Mouse (Mus musculus) ES-E14 (cell line): Measurements from ENCODE around the gene Hist2h2aa1. TPM values are rescaled to one million over a fixed set of nuclear protein-coding genes. Genes with fewer than 3 reads are reported as not detected.
"Not testable (repeated sequence)": the region's sequence is repeated elsewhere in the genome, so short reads cannot be mapped to it uniquely, and the experiment has no call there.

Source experiments
- DNase-seq: peaks from one replicate; pipeline ENCODE4 v3.0.0-alpha.2; 2013; ENCODE audit warnings: low read depth, low spot score
- H3K27ac ChIP-seq: 2 replicates; pipeline ENCODE4 v1.5.1; 2012; ENCODE audit warnings: low read depth, mild to moderate bottlenecking, low read length, moderate library complexity, mixed read lengths; ENCODE audit not compliant: poor library complexity, insufficient read depth, severe bottlenecking
- H3K36me3 ChIP-seq: 2 replicates; pipeline ENCODE4 v1.6.1; 2012; ENCODE audit warnings: mild to moderate bottlenecking, low read length, moderate library complexity, mixed read lengths; ENCODE audit not compliant: control insufficient read depth, poor library complexity, insufficient read depth, severe bottlenecking
- H3K4me1 ChIP-seq, 2 experiments: fragments of 150-350 bp in 1 of 2; sonication (generic) in 1 of 2; 2 replicates each; pipeline ENCODE4 v1.6.1; 2012; ENCODE audit warnings: low read length in 2 of 2, mild to moderate bottlenecking in 1 of 2, mixed read lengths in 1 of 2; ENCODE audit not compliant: control insufficient read depth in 2 of 2, insufficient read depth in 2 of 2, poor library complexity in 1 of 2
- H3K4me3 ChIP-seq, 2 experiments: fragments of 150-350 bp in 1 of 2; sonication (generic) in 1 of 2; 2 replicates each; pipeline ENCODE4 v1.5.1; 2012; ENCODE audit warnings: low read length in 2 of 2, low read depth in 1 of 2, mild to moderate bottlenecking in 1 of 2, mixed read lengths in 1 of 2; ENCODE audit not compliant: insufficient read depth in 1 of 2, poor library complexity in 1 of 2, severe bottlenecking in 1 of 2
- H3K9ac ChIP-seq: 2 replicates; pipeline ENCODE4 v1.6.1; 2012; ENCODE audit warnings: low read depth, mild to moderate bottlenecking, low read length, mixed read lengths; ENCODE audit not compliant: poor library complexity, insufficient read depth, severe bottlenecking
- H3K9me3 ChIP-seq: fragments of 150-350 bp; sonication (generic); 2 replicates; pipeline ENCODE4 v1.6.1; 2012; ENCODE audit warnings: low read depth, mild to moderate bottlenecking, low read length; ENCODE audit not compliant: control insufficient read depth, insufficient read depth
- CHD2 ChIP-seq: IDR thresholded peaks from 2 replicates; pipeline ENCODE4 v1.6.1; 2014; ENCODE audit warnings: mild to moderate bottlenecking, low read depth, low read length, inconsistent platforms
- HCFC1 ChIP-seq: IDR thresholded peaks from 2 replicates; pipeline ENCODE4 v1.6.1; 2012; ENCODE audit warnings: low read length, inconsistent platforms, borderline replicate concordance; ENCODE audit not compliant: insufficient read depth
- MAFK ChIP-seq: IDR thresholded peaks from 2 replicates; pipeline ENCODE4 v1.6.1; 2014; ENCODE audit warnings: mild to moderate bottlenecking, low read depth, low read length, inconsistent platforms; ENCODE audit not compliant: insufficient read depth
- ZC3H11A ChIP-seq: IDR thresholded peaks from 2 replicates; pipeline ENCODE4 v1.6.1; 2012; ENCODE audit warnings: low read depth, mild to moderate bottlenecking, inconsistent platforms, low read length, borderline replicate concordance
- ZNF384 ChIP-seq: IDR thresholded peaks from 2 replicates; pipeline ENCODE4 v1.6.1; 2012; ENCODE audit warnings: low read depth, low read length, inconsistent platforms
- in situ Hi-C, 2 experiments: fragments of 600-800 bp; cut with MboI; formaldehyde crosslinking; loops; one replicate each; pipeline ENCODE4 v1.15.1; 2025; ENCODE audit warnings: low sequenced_read_pairs in 2 of 2, inconsistent platforms in 1 of 2; ENCODE audit not compliant: unreplicated experiment in 2 of 2
- total RNA-seq: library from RNA; depleted of rRNA; stranded (reverse); fragments of 300-350 nt; gene quantifications from 2 replicates; pipeline ENCODE4 v1.2.3, GENCODE M21; 2012; rRNA removed

Gene Hist2h2aa1
- total RNA-seq, result 2,311 and 3,075 TPM in 2 replicates

DNA sequence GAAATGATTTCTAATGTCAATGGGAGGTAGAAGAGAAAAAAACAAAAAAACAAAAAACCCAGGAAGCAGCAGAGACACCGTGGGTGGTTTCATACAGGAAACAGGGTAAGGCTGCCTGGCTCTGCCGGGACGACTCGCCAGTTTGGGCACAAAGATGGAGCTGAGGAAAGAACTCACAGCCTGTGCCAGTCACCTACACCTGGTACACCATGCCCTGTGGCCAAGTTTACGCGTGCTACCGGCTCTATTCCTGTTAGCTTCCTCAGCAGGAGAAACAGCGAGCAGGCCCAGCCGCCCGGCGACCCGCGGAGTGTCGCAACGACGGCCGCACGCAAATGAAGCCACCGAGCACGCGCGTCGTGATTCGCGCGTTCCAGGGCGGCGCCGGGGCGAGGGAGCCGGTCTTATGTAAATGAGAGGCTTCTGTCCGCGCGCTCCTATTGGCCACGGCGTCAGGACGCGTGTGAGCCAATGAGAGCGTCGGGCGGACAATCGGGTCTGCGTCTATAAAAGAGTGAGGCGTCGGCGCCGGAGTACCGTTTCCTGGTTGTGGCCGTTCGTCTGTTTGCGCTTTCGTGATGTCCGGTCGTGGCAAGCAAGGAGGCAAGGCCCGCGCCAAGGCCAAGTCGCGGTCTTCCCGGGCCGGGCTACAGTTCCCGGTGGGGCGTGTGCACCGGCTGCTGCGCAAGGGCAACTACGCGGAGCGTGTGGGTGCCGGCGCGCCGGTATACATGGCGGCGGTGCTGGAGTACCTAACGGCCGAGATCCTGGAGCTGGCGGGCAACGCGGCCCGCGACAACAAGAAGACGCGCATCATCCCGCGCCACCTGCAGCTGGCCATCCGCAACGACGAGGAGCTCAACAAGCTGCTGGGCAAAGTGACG lies at the start of gene Hist2h2aa1:
TSS of gene Hist2h2aa1 (plus strand) at position 495 of the 884 bp plus-strand sequence.
- H3K9ac ChIP-seq, result peak within 1 kb of the TSS; percentile 90
- H3K9me3 ChIP-seq, H3K36me3 ChIP-seq, DNase-seq, in situ Hi-C loops: not testable (repeated sequence)
- H3K4me1 ChIP-seq, result peaks cover 6 to 12% of the 10 kb centered on the region in 2 experiments; a peak in 3 of 4 replicates
- H3K4me3 ChIP-seq, result peak within 1 kb of the TSS; percentile 74 to 78
- TF ChIP-seq ZNF384, result 0 out of 2 replicates have a peak, but pooled peaks have one; percentile 21
- H3K27ac ChIP-seq, result peak within 1 kb of the TSS; percentile 85

DNA sequence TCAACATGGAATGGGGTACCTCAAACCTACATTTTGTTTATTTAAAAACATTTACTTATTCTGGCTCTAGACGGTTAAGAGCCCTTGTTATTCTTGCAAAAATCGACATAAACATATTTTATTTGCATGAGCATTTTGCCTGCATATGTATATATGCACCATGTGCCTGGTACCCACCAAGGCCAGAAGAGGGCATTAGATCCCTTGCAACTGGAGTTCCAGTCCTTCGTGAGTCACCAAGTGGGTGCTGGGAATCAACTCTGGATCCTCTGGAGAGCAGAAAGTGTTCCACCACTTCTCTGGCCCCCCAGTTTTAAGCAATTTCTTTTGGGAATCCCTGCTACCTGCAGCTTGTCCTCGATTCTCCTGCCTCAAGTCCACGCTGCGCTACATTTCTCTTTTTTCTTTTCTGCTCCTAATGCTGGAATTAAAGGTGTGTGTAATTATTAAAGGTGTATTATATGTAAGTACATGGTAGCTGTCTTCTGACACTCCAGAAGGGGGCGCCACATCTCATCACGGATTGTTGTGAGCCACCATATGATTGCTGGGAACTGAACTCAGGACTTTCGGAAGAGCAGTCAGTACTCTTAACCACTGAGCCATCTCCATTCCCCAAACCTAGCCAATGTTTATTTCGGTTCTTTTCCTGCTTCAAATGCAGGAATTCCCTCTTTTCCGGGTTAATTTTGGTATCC lies 49.5 kb upstream of the Hist2h2aa1 start:
- Histone ChIP-seq H3K4me3 (peak overlapping the region; percentile 75 to 85; a peak in 1 of 4 replicates), H3K27ac (no peak overlapping the region)

DNA sequence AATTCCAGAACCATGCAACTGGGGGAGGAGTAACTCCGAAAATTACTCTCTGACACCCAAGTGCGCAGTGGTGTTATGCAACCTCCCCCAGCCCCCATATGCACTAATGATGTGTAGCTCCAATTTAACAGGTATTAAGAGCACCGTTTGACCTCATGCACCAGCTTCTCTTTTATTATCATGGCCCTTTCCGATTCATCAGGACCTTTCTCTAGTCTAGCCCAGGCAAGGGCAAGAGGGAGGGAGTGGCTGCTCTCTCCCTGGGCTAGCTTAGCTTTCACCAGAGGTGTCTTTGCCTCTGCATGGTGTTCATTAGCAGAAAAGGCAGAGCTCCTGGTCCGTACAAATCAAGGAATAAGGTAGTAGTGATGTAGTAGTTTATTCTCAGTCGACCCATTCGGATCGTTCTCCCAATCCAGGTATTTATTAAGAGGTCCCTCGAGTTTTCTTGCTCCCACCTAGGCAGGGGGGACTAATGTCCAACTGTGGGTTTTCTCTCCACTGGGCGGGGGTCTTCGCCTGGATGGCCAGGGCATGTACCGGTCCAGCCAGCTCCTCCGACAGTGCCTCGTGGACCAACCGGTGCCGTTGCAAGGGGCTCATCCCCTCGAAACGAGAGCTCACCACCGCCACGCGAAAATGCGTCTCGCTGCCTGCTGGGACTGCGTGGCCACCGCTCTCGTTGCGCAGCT lies 48.7 kb upstream of the Hist2h2aa1 start:
- in situ Hi-C loops, result no loop called here

More for the DNA sequence above, 49.5 kb upstream of the Hist2h2aa1 start:
- DNase-seq, result no peak
- Histone ChIP-seq H3K9ac (peak overlapping the region; percentile 93; the same call in 1 of the 2 replicates), H3K4me1 (peaks cover 0 to 4% of the 10 kb centered on the region in 2 experiments; a peak in 1 of 4 replicates), H3K36me3 (no peaks in the 10 kb centered on the region), H3K9me3 (no peaks in the 10 kb centered on the region)
- in situ Hi-C loops, result no loop called here
- TF ChIP-seq ZNF384, result no peak

DNA sequence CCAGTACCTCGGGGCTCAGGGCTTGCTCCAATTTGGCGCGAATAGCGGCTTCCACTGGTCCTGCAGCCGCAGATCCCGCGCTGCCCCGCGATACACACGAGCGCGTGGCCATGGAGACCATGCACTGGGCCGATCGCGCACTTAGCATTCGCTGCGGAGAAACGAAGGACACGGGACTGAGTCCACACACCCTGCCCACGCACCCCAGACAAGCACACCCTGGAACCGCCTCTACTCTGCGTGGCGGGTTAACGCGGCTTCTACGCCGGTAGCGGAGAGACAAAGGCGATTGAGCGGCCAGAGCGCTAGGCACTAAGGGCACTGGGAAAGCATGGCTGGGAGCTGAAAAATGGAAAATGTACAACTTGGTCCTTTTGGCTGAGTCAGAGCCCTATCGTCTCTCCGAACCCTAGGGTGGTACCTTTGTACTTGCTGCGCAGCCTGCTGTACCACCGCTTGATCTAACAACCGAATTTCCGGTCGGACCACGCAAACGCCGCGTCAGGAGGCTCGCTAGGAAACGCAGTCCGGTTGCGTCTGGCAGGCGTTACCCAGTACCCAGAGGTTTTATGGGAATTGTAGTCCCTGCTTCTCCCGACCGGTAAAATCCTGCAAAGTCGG lies 48.1 kb upstream of the Hist2h2aa1 start:
- peak; percentile 72 for DNase-seq
- in situ Hi-C loops, result no loop called here
- H3K9ac ChIP-seq, result peak overlapping the region; percentile 93
- no peaks in the 10 kb centered on the region for H3K9me3 ChIP-seq
- peak overlapping the region; percentile 70 for H3K27ac ChIP-seq
- peak overlapping the region; percentile 75 to 85 for H3K4me3 ChIP-seq
- peaks cover 0 to 4% of the 10 kb centered on the region in 2 experiments; a peak in 1 of 4 replicates for H3K4me1 ChIP-seq
- TF ChIP-seq MAFK (peak; percentile 62; the same call in 1 of the 2 replicates), HCFC1 (peak; percentile 91), CHD2 (peak; percentile 92), ZNF384 (no peak), ZC3H11A (no peak)
- no peaks in the 10 kb centered on the region for H3K36me3 ChIP-seq

More for the DNA sequence above, 48.7 kb upstream of the Hist2h2aa1 start:
- H3K4me3 ChIP-seq, result peak overlapping the region; percentile 75 to 85
- no peak for DNase-seq
- H3K36me3 ChIP-seq, result no peaks in the 10 kb centered on the region
- no peaks in the 10 kb centered on the region for H3K9me3 ChIP-seq
- TF ChIP-seq ZNF384 (no peak), CHD2 (no peak), ZC3H11A (no peak)
- peaks cover 0 to 4% of the 10 kb centered on the region in 2 experiments; a peak in 1 of 4 replicates for H3K4me1 ChIP-seq
- H3K27ac ChIP-seq, result peak overlapping the region; percentile 70
- peak overlapping the region; percentile 93 for H3K9ac ChIP-seq
